Mouse (Mus musculus) embryo, embryonic 11.5 days (tissue): ENCODE data around the gene Derl2.

Experiments
- DNase-seq: peaks from one replicate; pipeline ENCODE4 v3.0.0-alpha.2; 2012; ENCODE audit warnings: low read depth, low spot score

Gene Derl2

DNA sequence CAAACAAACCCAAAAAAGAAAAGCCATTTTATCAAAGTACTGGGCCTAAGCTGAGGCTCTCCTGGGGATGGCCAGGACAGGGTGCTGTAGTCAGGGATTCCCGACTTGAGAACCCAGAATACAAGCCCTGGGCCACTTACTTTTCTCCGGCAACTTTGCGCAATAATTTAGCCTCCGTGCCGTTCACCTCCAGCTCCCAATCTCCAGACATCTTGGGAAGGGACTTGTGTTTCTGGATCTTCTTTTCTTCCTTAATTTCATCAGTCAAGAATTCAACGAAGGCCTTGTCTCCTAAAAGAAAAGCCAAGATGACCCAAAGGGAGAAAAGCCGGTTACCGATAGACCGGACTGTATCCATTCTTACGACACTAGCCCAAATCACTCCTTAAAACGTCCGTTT, 37.6 kb downstream of the Derl2 start:
- DNase-seq: no peak

DNA sequence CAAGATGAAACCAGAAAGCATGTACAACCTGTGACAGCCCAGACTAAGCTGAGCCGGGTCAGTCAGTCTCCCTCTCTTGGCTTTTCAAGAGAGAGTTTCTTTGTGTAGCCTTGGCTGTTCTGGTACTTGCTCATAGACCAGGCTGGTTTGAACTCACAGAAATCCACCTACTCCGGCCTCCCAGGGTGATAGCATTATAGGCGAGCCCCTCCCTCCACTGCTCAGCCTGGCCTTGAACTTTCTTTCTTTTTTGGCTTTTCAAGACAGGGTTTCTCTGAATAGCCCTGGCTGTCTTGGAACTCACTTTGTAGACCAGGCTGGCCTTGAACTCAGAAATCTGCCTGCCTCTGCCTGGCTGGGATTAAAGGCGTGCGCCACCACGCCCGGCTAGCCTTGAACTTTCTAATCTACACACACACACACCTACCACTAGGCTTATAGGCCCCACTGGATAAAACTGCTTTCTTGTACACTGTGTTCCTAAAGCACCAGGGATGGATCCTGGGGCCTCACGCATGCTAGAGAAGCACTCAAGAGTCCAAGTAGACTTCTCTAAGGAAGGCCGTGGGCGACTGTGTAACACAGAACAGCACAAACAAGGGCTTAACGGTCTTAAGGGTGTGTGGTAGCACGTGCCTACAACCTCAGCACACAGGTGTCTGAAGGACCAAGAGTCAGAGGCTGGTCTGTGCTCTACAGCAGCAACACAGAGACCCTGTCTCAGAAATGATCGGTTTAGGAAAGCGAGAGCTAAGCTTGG, 38.7 kb downstream of the Derl2 start:
- DNase-seq: no peak

DNA sequence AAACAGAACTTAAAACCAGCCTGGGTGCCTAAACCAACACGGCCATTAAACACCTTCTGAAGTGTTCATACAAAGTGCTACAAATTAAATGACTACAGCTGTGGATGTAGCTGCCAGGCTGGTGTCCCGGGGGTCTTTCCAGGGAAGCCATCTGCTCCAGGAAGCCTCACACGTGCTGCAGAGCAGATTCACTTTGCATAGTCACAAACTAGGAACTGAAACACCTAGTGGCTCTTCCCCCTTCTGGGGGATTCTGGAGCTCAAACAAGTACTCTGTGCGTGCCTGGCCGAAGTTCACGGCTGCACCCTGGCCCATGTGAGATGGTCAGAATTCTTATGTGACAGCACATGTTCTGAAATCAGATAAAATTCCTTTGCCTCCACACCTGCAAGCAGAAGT, 39.4 kb downstream of the Derl2 start:
- no peak for DNase-seq

DNA sequence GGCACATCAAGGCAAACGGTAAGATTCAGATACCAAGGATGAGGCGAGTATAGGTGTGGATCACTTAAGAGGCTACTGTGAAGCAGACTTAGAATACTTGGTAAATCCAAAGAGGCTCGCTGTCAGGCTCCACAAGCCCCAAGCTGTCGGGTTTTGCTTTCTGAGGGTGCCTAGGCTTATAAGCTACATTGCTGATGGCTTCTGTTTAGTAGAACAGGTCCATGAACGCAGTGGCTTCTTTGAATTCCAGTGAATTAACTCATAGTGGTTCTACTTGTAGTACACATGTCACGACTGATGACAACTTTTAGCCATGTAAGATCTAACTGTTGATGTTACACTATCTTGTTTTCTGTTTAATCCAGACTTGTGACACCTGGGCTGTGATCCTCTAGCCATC, 42.3 kb downstream of the Derl2 start:
- no peak for DNase-seq

DNA sequence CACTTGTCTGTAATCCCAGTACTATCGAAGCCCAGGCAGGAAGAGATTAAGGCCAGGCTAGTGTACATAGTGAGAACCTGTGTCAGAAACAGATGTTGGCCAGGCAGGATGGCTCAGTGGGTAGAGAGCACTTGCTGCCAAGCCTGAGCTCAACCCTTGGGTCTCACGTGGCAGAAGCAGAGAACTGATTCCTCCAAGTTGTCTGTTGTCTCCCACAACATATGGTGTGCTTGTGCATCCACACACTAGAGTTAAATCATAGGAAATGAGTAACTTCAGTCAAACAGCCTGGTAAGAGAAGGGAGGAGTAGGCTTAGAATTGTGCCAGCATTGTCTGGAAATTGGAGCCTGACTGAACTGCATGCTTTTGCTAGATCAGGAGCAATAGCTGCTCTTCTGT, 44.4 kb downstream of the Derl2 start:
- no peak for DNase-seq

DNA sequence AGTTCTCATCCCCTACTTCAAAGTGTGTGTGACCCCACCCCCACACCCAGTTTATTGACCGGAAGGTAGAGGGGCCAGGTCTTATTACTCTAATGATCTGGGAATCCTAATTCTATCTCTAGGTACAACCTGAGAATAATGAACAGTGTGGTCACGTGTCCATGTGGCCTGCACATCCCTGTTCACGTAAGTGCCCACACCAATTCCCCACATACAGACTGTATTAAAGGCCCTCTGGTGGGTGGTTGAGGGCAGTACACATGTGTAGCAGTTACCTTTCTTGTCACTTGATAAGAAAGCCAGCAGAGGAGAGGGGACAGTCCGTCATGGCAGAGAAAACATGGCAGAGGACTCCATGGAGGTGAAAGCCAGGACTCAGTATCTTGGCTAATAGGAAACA, 45.7 kb downstream of the Derl2 start:
- no peak for DNase-seq

DNA sequence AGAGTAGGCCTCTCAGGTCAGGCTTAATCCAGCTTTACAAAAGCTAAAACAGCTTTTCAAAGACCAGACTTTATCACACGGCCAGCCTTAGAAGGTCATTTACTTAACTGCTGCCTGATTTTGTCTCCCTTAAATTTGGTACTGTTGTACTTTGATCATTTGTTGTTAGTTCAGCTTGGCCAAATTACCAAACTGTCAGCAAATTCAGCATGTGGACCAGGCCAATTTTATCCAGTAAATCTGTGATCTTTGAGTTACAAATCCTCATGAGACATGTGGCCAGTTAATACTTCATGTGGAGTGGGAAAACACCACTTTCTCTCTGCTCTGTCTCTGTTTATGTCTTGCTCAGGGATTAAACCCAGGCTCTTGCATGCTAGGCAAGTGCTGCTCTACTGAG, 47.1 kb downstream of the Derl2 start:
- no peak for DNase-seq

DNA sequence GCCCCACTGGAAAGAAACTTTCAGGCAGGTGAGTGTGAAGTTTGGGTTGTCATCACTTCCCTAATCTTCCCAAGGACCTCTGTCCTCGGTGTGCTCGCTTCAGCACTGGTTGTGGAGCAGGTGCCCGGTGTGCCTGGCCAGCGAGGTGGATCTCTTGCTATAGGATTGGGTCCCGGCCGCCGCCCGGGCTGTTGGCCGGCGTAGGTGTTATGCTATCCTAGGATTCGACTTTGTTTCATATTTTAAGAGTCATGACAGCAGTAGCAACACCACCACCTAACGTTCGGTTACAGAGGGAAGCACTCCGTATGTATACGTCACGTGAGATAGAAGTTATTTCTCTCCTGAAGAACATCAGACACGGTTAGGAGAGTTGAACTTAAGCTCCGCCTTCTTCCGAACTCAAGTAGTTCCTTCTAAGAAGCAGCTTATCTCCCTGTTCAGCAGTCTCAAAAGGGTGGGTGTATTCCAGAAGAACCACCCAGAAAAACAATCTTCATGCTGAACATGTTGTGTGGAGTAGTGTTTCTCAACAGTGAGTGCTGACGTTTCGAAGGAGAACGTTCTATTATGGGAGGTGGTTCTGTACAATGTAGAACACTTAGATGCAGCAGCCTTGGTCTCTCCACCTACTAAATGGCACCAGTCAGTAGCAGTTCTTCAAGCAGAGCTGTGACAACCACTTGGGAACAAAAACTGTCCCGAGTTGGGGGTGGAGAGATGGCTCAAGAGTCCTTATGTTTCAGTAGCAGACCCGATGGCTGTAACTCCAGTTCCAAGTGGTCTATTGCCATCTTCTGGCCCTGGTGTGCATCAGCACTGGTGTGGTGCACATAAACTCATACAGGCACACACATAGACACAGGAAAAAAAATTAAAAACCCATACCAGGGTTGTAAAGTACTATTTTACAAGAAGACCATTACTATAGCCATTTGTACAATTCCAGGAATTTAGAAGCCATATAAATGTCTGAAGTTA, 48.8 kb downstream of the Derl2 start:
- DNase-seq: peak; percentile 13

DNA sequence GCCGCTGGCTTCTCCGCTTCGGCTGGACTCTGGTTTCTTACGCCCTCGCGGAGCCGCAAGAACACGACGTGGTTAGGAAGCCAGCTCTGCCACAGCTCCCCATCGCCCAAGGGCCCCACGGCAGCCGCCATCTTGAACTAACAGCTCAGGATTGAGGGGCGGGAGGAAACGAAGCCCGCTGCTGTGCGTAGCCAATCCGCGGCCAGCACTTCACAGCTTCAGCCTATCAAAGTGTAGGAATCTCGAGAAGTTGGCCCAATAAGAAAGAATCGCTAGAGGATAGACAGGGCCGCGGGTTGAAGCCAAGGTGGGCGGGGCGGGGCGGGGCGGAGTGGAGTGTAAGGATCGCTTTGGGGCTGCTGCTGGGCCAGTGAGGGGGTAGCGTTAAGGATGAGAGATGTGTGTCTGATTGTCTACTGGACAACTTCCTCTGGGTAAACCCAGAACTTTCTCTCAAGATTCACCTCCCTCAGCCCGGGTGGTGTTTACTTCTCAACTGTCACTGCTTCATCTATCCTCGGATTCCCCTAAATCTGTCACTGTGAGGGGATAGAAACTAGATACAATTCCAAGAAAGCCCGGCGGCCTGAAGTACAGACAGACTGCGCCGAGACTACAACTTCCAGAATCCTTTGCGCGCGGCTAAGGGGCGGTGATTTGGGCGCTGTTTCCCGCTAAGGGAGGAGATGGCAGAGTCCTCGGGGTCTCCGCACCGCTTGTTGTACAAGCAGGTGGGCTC, 49.7 kb downstream of the Derl2 start, which contains the start of the genes Nup88 and Rpain:
TSS of gene Nup88 (minus strand) at position 153 of the 739 bp plus-strand sequence.
TSS of gene Rpain (plus strand) at position 393 of the 739 bp plus-strand sequence.
- peak; percentile 91 for DNase-seq

DNA sequence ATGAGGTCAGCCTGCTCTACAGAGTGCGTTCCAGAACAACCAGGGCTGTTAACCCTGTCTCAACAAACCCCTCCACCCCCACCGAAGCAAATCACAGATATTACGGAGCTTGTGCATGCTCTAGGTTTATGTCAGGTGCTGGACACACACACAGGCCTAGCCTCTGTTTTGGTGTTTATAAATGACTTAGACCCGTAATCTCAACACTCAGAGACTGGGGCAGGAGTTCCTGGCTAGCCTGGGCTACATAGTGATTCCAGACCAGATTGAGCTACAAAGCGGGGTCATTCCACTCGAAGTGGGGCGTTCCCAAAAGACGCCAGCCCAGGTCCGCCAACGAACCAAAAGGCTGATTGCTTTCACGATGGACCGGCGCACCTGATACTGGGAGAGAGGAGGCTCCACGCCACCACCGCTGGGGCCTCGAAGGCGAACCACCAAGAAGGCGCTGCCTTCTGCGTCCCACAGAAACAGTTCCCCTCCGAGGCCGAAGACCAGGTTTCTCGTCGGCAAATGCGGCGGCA, 50.3 kb downstream of the Derl2 start:
- DNase-seq: peak; percentile 4

DNA sequence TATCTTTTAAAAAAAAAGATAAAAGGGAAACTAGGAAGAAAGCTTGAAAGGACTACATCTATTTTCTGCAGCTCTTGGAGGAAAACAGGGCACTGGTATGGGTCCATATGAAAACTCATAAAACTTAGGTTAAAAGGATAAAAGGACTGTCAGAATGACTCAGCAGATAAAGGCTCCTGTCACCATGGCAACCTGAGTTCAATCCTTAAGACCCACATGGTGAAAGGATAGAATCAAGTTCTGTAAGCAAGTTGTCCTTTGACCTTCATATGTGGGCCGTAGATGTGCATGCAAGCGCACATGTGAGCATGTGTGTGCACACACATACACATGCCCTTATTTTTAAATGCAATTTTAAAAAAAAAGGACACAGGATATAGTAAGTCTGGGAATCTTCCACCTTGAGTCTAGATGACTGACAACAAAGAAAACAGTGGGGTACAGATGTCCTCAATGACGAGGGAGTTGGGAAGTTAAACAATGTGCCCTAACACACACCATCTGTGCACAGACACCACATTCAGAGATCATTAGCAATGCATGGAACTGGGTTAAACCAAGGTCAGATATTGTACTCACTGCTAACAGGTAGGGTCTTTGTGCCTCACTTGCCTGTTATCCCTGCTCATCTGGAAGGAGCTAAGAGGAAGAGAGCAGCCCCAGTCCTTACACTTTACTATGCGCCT, 55.3 kb downstream of the Derl2 start:
- no peak for DNase-seq

DNA sequence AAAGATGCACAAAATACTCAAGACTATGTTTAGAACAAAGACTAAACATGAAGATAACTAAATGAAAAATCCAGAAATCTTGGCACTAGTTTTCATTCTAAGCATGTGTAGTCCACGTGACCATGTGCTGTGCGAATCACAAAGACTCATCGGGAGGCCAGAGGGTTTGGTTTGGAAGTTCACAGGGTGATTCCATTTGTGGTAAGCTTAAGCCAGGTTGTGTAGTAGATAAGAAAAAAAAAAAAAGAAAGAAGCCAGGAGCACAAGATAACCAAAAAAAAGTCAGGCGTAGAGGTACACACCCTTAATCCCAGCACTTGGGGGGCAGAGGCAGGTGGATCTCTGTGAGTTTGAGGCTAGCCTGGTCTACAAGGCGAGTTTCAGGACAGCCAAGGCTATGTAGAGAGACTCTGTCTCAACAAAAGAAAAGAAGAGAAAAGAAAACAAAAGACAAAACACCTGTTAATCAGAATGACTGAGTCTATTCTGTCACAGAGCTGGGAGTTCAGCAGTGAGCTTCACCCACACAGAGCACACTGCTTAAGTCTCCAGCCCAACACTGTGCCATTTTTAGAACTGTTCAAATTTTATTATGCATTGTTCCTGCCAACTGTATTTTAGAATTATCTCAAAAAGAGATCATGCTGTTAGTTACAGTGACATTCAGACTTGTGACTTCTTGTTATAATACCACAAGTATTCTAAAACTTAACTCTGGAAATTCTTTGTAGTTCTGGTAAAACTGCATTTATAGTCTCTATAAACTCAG, 58.7 kb downstream of the Derl2 start:
- DNase-seq: no peak
